Mouse (Mus musculus) common myeloid progenitor, adult 5-6 weeks (primary cell): ENCODE data around the gene Bcas2. TPM values are rescaled to one million over a fixed set of nuclear protein-coding genes. Genes with fewer than 3 reads are reported as not detected.
A peak's percentile ranks its signal among the peaks of the same experiment; 100 is the strongest.
"Not testable (repeated sequence)": the region's sequence is repeated elsewhere in the genome, so short reads cannot be mapped to it uniquely, and the experiment has no call there.

Experiments used
- ATAC-seq: replicated peaks from 2 replicates; pipeline ENCODE4 v1.8.0; 2016; ENCODE audit warnings: low read depth, mild to moderate bottlenecking, moderate TSS enrichment, inconsistent platforms; ENCODE audit not compliant: poor library complexity, severe bottlenecking
- total RNA-seq: library from RNA; stranded (forward); fragments of 200-1000, 187-1606 nt; gene quantifications from 2 replicates; pipeline ENCODE4 v1.2.3, GENCODE M21; 2017

The Bcas2 gene
- total RNA-seq, 1 experiment from 2014 or later, result 173 TPM

DNA sequence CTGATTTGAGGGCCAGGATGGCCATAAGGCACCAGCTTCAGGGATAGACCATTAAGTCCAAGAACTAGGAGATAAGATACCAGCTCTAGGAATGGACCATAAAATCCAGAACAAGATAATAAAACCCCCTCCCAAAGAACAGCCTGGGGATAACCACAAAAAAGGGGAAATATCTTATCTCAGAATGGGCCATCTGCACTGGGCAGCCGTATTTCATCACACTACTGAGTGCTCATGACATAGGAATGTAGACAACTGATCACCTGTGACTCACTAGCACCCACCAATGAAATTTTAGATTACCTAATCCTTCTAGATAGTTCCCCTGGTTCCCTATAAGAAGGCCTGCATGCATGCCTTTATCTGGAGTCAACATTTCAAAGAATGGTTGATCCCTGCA lies 40.7 kb downstream of the Bcas2 start:
- ATAC-seq, result peak; percentile 59

DNA sequence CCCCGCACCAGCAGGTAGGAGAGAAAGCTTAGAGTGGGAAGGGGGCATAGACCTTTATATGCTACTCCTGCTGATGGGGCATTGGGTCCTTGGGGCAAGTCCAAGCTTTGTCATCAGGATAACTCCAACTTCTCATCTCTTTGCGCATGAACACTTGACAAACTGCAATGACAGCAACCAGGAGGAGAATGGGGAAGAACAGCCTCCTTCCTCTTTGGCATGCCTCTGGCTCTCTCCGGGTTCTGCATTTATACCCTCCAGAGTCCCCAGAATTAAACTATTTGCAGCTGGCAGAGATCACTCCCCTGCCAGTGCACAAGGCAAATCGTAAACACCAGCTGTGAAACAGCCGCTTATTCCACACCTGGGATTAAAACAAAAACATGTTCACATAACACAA lies 42.1 kb downstream of the Bcas2 start:
- peak; percentile 36; the same call in 1 of the 2 replicates for ATAC-seq

DNA sequence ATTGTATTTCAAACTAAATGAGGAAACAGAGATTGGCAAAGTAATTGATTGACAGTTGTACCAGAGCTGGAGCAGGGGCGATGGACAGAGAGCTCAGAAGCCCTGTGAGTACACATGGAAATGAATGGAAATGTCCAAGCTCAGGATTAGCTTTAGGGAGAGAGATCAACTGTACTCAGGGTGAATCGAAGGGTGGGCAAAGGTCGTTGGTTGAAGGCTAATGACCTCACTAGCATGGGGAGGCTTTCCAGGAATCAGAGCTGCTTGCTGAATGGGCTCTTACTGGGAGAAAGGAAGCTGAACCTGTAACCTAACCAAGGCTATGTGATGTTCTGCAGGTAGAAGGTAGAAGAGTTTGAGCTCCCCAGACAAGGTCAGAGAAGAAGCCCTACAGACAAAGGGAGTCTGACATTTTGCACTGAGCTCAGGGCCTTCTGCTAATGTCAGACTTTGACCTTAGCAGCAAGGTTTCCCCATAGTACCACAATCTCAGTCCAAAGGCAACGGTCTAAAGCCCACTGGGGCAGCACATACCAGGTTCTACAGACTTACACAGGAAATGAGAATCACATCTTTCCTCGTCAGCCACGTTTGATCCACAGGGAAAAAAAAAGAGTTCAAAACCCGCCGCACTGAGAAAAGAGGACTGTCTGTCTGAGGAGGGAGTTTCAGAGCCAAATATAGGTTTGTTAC lies 43.3 kb downstream of the Bcas2 start:
- ATAC-seq, result no peak

DNA sequence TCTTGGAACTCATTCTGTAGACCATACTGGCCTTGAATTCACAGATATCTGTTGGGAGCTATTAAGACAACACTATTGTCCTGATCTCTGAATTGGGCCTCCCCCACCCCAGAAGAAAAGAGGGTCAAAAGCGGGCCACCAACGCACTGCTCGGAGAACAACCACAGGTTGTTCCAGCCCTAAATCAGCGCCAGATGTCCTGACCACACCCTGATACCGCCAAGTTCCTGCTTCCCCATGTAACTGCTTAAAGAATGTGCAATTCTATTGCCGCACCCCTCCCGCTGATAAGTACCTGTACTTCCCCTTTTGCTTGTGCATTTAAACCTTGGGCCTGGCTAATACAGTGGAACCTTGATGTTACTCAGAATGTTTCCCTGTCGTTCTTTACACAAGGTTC lies 43.9 kb downstream of the Bcas2 start:
- ATAC-seq, result not testable (repeated sequence)

DNA sequence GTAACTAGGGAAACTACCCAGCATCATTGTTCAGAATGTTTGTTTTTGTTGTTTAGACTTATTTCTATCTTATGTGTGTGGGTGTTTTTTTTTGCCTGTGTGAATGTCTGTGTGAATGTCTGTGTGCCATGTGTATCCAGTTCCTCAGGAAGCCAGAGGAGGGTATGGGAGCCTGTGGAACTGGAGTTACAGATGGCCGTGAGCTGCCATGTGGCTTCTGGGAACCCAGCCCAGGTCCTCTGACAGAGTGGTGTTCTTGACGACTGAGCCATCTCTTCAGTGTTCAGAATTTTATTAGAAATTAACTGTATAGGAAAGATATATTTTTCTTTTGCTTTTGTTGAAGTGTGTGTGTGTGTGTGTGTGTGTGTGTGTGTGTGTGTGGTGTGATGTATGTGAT lies 50.0 kb downstream of the Bcas2 start:
- ATAC-seq, result no peak

DNA sequence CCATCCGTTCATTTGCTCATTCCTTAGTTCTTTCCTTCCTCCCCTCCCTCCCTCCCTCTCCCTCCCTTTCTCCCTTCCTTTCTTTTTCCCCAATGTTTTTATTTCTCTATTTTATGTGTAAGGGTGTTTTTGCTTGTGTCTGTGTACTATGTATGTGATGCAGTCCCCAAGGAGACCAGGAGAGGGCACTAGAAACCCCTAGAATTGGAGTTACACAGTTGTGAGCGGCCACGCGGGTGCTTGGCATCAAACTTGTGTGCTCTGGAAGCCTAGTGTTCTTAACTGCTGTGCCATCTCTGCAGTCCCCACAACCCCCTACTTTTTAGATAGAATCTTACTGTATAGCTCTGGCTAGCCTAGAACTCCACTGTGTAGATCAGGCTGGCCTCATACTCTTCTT lies 52.3 kb downstream of the Bcas2 start:
- no peak for ATAC-seq

DNA sequence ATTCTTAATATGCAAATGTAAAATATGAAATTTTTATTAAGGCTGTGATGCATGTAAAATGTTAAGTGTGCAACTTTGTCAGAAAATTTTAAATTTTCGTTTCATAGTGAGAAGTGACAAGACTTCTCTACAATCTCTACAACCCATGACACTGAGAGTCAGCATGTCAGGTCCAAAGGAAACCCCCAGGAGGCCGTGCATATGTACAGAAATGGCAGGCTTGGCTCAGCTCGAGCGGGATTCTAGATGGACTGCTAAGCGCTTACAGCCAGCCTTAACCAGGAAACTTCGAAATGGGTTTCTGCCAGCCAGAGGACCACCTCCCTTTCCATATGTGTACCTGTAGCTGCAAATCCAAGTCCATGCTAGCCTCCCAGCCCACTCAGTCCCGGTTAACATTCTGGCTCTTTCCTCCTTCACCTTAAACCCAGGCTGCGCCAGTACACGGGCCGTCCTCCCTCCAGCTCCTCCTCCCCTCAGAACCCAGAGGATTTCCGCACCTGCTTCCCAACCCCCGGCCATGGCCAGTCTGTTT lies 52.8 kb downstream of the Bcas2 start:
- no peak for ATAC-seq

DNA sequence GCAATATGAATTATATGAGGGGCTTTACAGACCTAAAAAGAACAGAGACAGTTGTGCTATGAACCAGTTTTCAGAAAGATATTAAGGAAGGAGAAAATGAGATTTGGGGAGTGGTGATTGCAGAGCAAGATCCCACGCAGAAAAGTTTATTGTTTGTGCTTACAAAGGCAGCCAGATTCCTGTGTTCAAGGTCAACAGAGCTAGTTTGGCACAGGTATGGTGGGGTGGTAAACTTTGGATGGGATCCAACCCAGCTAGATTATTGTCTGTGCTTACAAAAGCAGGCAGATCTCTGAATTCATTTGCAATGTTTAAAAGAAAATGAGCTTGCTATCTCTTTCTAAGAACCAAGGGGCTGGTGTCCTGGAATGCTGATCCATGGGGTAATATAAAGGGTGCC lies 56.3 kb downstream of the Bcas2 start:
- ATAC-seq, result no peak

Other genes starting within 250 kb of the Bcas2 start
- gene Sycp1, start 235.6 kb upstream of the Bcas2 start, total RNA-seq, result not detected in 2 replicates
- not detected in 2 replicates for gene Nr1h5, start 207.5 kb upstream of the Bcas2 start, total RNA-seq
- 19.2 and 34.2 TPM in 2 replicates for gene Sike1, start 175.9 kb upstream of the Bcas2 start, total RNA-seq
- gene Csde1, start 151.2 kb upstream of the Bcas2 start, total RNA-seq, result 549 and 614 TPM in 2 replicates
- 104 and 110 TPM in 2 replicates for gene Nras, start 113.4 kb upstream of the Bcas2 start, total RNA-seq
- not detected in 2 replicates for gene Ampd1, start 97.6 kb upstream of the Bcas2 start, total RNA-seq
- gene Dennd2c, start 69.1 kb upstream of the Bcas2 start, total RNA-seq, result 3.9 and 4.1 TPM in 2 replicates
- 90.1 and 97.9 TPM in 2 replicates for gene Trim33, start 107.6 kb downstream of the Bcas2 start, total RNA-seq